Mouse (Mus musculus): ENCODE data around the gene H2afx.

GRCm38 (mm10) chr9:44292490-44292889 lies 42.0 kb upstream of the H2afx start:
- TF ChIP-seq CTCF (conservative IDR thresholded peaks at IDR 0.05; ENCODE audit: insufficient read depth, insufficient read length, low read depth, low read length) (peak; percentile 74), POLR2A (IDR thresholded peaks at IDR 0.05; ENCODE audit: low read depth, low read length) (no peak)
